Mouse (Mus musculus) limb, embryonic 13.5 days (tissue): ENCODE results near the gene Tgif1. TPM values are rescaled to one million over a fixed set of nuclear protein-coding genes. Genes with fewer than 3 reads are reported as not detected.

Experiments used
- ATAC-seq: fragments of 200-750 bp; cut with Nextera tagmentation; 2 replicates; pipeline ENCODE4 v1.8.0; 2017; ENCODE audit warnings: low read depth, moderate number of reproducible peaks, moderate TSS enrichment; ENCODE audit not compliant: low FRiP score
- H3K27ac ChIP-seq: fragments of 300-500 bp; sonication (generic); 2 replicates; pipeline ENCODE4 v1.5.1; 2015; ENCODE audit warnings: inconsistent platforms, mild to moderate bottlenecking, moderate library complexity
- H3K27me3 ChIP-seq: fragments of 300-500 bp; sonication (generic); 2 replicates; pipeline ENCODE4 v1.6.1; 2015; ENCODE audit warnings: mild to moderate bottlenecking, inconsistent platforms
- H3K36me3 ChIP-seq: fragments of 300-500 bp; sonication (generic); 2 replicates; pipeline ENCODE4 v1.6.1; 2015; ENCODE audit warnings: inconsistent platforms, mild to moderate bottlenecking, moderate library complexity
- H3K4me1 ChIP-seq: fragments of 300-500 bp; sonication (generic); 2 replicates; pipeline ENCODE4 v1.6.1; 2015; ENCODE audit warnings: inconsistent platforms
- H3K4me2 ChIP-seq: fragments of 300-500 bp; sonication (generic); replicated peaks from 2 replicates; pipeline ENCODE4 v1.6.1; 2015; ENCODE audit warnings: inconsistent platforms, mild to moderate bottlenecking, moderate library complexity
- H3K4me3 ChIP-seq: fragments of 300-500 bp; sonication (generic); 2 replicates; pipeline ENCODE4 v1.5.1; 2015; ENCODE audit warnings: moderate library complexity, mild to moderate bottlenecking, inconsistent platforms
- H3K9ac ChIP-seq: fragments of 300-500 bp; sonication (generic); 2 replicates; pipeline ENCODE4 v1.6.1; 2015; ENCODE audit warnings: mild to moderate bottlenecking, inconsistent platforms
- H3K9me3 ChIP-seq: fragments of 300-500 bp; sonication (generic); 2 replicates; pipeline ENCODE4 v1.6.1; 2016; ENCODE audit warnings: inconsistent platforms
- WGBS: fragments of 180-500 bp; shearing (Covaris S2); methylation state at CpG from one replicate; pipeline ENCODE4 v1.1.7; 2015; 5-methylcytosine and 5-hydroxymethylcytosine counted together
- polyA plus RNA-seq: library from polyadenylated mRNA; unstranded; fragments of >200 nt; fragmentation: Nextera tagmentation; extraction: Ambion mirVana; gene quantifications from 2 replicates; pipeline ENCODE4 v1.2.1, GENCODE M21; 2015

The Tgif1 gene
- polyA plus RNA-seq, 1 experiment from 2014 or later = 103 TPM

DNA sequence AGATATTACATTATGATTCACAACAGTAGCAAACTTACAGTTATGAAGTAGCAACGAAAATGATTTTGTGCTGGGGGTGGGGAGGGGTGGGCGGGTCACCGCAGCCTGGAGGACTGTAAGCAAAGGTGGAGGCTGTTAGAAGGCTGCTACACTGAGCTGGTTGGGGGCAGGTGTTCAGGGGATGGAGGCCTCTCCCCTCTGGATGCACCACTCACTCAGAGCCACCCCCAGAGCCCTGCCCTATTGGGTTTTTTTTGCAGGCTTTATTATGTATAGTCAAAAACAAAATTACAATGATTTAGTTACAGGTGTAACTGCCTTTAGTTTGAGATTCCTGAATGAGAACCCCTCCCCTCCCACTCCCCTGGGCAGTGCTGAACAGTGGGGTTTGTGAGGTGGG lies 11.3 kb upstream of the Tgif1 start:
- 81% methylated on average over 3 of the region's 3 CpGs for WGBS
- no peak for ATAC-seq
- no peak overlapping the region for H3K4me2 ChIP-seq
- H3K27ac ChIP-seq = no peak overlapping the region
- H3K4me1 ChIP-seq = no peaks in the 10 kb centered on the region
- H3K4me3 ChIP-seq = no peak overlapping the region
- H3K36me3 ChIP-seq = no peaks in the 10 kb centered on the region
- H3K9ac ChIP-seq = no peak overlapping the region
- no peaks in the 10 kb centered on the region for H3K9me3 ChIP-seq
- no peaks in the 10 kb centered on the region for H3K27me3 ChIP-seq

DNA sequence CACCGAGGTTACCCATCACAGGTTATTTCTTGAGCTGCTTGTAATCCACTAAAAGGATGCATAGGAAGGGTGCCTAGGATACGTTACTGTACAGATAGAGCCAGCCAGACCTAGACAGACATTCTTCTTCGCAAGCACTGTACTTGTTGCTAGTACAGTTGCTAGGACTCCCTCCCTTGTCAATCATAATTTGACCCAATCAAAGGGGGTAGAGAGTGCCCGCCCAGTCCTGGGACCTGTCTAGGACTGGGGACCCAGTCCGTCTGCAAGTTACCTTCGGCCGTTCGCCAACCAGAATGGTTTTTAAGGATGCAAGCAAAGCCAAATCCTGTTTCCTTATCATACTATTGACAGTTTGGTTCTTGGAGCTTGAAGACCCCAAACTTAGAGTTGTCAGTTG lies 10.8 kb upstream of the Tgif1 start:
- Histone ChIP-seq H3K36me3 (no peaks in the 10 kb centered on the region), H3K27me3 (no peaks in the 10 kb centered on the region), H3K9me3 (no peaks in the 10 kb centered on the region), H3K27ac (no peak overlapping the region), H3K4me2 (no peak overlapping the region), H3K9ac (no peak overlapping the region), H3K4me3 (no peak overlapping the region), H3K4me1 (no peaks in the 10 kb centered on the region)
- ATAC-seq = no peak
- WGBS = 94% methylated on average over 8 of the region's 8 CpGs

DNA sequence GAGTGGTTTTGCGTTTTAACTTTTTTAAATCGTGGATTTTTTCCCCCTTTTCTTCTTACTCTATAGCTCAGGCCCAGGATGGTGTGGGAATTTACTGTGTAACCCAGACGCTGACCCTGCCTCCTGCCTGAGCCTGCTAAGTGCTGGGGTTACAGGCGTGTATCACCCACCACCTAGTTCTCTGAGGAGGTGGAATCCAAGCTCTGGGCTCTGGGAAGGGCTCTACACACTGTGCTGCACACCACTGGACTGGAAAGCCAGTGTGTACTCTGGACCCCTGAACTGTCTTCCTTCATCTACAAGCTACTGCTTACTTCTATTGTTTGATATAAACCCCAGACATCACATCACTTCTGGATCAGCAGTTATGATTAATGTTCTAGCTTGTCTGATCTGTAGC lies 5.5 kb upstream of the Tgif1 start:
- Histone ChIP-seq H3K4me3 (no peak overlapping the region), H3K4me1 (peaks cover 5% of the 10 kb centered on the region), H3K27me3 (no peaks in the 10 kb centered on the region), H3K4me2 (no peak overlapping the region), H3K9ac (no peak overlapping the region), H3K9me3 (no peaks in the 10 kb centered on the region), H3K27ac (no peak overlapping the region), H3K36me3 (no peaks in the 10 kb centered on the region)
- WGBS = 75% methylated on average over 4 of the region's 4 CpGs
- ATAC-seq = no peak

DNA sequence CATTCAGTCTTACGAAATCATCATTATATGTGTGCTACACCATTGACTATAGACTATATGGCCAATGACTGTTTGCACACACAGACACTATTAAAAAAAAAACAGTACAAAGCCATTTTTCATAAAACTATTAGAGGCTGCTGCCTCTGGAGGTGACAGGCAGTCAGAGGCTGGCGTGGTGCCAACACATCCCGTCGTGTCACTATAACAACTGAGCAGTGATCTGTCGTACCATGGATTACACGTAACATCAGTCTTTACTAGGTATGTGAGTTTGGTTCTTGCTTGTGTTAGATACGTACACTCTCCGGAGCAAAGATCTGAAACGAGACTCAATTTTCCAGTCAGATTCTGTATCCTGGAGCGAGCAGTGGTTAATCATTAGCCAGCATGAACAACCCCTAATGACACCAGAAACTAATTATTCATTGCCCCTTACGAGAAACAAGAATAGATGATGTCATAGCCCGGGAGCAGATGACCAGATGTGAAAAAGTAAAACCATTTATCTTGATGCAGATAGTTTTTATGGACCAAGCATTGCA lies 3.6 kb upstream of the Tgif1 start:
- H3K4me3 ChIP-seq = no peak overlapping the region
- H3K9me3 ChIP-seq = no peaks in the 10 kb centered on the region
- H3K4me1 ChIP-seq = peaks cover 7% of the 10 kb centered on the region
- no peaks in the 10 kb centered on the region for H3K36me3 ChIP-seq
- H3K9ac ChIP-seq = no peak overlapping the region
- no peak overlapping the region for H3K27ac ChIP-seq
- no peaks in the 10 kb centered on the region for H3K27me3 ChIP-seq
- WGBS = 69% methylated on average over 12 of the region's 12 CpGs
- no peak for ATAC-seq
- H3K4me2 ChIP-seq = no peak overlapping the region

DNA sequence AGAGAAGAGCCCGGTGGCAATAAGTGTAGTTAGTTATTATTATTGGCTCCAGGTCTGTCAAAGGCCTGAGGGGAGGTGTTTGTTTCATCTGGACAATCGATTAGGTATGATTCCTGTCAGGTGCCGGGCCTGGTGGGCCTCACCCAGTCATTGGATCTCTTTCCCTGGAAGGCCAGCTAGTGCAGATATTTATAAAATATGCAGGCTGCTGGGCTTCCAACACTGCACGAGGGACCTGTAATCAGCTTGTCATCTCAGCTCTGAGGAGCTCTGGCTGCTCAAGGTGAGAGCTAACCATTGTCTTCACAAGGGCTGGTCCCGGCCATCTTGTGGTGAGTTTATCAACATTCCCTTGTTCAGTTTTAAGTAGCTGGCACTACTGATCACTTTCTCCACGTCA lies 675 bp upstream of the Tgif1 start:
- Histone ChIP-seq H3K4me1 (peaks cover 7% of the 10 kb centered on the region), H3K36me3 (no peaks in the 10 kb centered on the region), H3K4me3 (peak overlapping the region; percentile 87), H3K27ac (peak overlapping the region; percentile 98), H3K9ac (peak overlapping the region; percentile 97; the same call in 1 of the 2 replicates), H3K9me3 (no peaks in the 10 kb centered on the region), H3K4me2 (peak overlapping the region; percentile 96), H3K27me3 (no peaks in the 10 kb centered on the region)
- ATAC-seq = no peak
- WGBS = 14% methylated on average over 6 of the region's 6 CpGs

DNA sequence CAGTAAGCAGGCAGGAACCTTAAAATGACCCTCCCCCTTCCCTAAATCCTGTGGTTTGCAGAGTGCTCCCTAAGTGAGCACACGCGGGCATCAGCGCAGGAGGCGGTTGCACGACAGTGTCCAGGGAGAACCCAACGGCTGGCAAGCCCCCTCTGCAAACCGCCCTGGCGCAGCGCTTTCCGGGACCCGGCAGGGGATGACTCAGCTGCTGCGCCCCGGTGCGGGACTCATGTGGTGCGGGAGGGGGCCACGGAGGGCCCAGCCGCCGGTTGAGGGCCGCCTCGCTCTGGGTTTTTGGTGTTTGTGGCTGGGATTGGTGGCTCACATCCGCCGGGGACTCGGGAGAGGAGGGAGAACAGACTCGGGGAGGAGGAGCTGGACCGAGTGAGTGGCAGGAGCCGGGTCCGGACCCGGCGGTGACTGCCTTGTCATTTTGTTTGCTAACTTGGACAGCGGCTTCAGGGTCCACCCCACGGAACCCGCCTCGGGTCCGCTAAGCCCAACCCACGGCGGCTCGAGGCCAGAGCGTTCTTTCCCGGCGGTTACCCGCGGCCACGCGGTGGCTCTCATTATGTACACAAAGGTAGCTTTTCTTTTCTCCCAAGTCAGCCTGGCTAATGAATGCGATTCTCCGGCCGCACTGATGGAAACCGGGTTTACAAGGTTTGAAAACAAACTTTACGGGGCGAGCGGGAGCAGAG lies 510 bp downstream of the Tgif1 start:
- no peaks in the 10 kb centered on the region for H3K27me3 ChIP-seq
- under 1% methylated on average over 51 of the region's 51 CpGs for WGBS
- ATAC-seq = peak; percentile 42
- peak overlapping the region; percentile 87 for H3K4me3 ChIP-seq
- H3K9ac ChIP-seq = peak overlapping the region; percentile 97
- peak overlapping the region; percentile 96 for H3K4me2 ChIP-seq
- H3K27ac ChIP-seq = peak overlapping the region; percentile 98
- H3K9me3 ChIP-seq = no peaks in the 10 kb centered on the region
- H3K4me1 ChIP-seq = peaks cover 7% of the 10 kb centered on the region
- H3K36me3 ChIP-seq = no peaks in the 10 kb centered on the region

DNA sequence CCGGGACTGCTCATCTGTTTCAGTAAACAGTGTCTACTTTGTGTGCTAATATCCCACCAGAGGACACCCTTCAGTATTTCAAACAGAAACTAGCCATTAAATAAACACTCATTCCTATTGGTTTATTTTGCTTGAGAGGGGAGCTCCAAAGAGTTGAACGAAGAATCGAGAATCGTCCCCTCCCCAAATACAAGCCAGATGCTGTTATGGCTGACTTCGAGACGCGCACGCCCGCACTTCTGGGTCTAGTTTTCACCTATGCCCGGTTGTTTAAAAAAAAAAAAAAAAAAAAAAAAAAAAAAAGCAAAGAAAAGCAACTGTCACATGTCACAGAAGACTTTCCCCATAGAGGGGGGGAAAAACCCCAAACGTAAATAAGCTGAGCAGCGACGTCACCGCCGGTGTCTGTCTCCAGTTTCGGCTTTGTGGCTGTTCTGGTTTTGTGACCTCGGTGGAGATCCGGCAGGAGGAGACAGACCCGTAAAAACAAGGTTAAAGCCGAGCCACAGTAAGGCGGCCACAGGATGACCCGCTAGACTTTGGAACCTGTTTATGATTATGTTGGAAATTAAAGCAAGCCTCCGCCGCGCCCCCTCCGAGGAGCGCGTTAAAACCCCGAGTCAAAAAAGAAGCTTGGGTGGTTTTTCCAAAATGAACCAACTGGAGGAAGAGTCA lies 1.2 kb downstream of the Tgif1 start:
- no peaks in the 10 kb centered on the region for H3K27me3 ChIP-seq
- peak overlapping the region; percentile 96 for H3K4me2 ChIP-seq
- ATAC-seq = no peak
- H3K27ac ChIP-seq = peak overlapping the region; percentile 98
- no peaks in the 10 kb centered on the region for H3K9me3 ChIP-seq
- peaks cover 11% of the 10 kb centered on the region for H3K4me1 ChIP-seq
- H3K4me3 ChIP-seq = peak overlapping the region; percentile 87
- peak overlapping the region; percentile 97 for H3K9ac ChIP-seq
- H3K36me3 ChIP-seq = no peaks in the 10 kb centered on the region
- WGBS = under 1% methylated on average over 29 of the region's 29 CpGs

DNA sequence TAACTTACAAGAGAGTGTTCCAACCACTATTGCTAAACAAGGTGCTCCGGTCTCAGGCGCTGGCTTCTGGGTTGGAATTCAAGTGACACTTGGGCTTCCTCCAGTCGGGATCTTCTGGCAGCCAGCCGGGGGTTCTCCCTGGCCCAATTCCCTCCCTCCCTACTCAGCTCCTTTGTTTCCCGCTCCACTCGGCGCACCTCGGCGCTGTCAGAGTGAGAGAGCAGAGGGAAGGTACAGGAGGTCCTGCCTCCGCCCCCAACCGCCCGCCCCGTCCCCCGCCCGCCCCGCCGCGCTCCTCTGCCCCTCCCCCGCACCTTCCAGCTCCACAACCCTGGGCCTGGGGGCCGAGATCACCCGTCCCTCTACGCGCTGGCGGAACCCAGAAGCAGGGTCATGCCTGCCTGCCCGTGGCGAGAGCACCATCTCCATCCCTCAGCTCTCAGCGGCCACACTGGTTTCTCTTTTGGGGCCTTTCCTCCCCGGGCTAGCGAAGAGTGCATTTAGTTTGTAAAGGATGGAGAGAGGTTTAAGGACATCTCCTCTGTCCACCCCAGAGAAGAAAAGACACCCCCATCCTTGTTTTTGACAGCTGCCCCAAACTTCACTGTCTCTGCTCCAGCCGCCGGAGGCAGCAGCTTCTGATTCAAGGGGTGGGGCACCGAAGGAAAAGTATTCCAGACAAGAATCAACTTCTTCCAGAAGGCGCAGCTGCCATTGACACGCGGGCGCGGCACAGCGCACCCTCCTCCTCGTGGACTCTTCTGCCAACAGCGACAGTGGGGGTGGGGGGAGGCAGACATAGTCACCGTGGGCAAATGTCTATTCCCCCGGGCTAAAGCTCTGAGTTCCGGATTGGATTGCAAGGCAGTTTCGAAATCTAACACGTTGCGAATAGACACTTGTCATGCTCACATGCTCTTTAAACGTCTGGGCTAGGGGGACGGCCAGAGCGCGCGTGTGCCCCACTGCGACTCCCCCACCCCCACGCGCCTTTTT lies 2.1 kb downstream of the Tgif1 start:
- peak overlapping the region; percentile 96 for H3K4me2 ChIP-seq
- H3K9me3 ChIP-seq = no peaks in the 10 kb centered on the region
- H3K27me3 ChIP-seq = no peaks in the 10 kb centered on the region
- peak overlapping the region; percentile 97 for H3K9ac ChIP-seq
- peak overlapping the region; percentile 87 for H3K4me3 ChIP-seq
- ATAC-seq = peak; percentile 65
- peaks cover 17% of the 10 kb centered on the region for H3K4me1 ChIP-seq
- WGBS = 1% methylated on average over 50 of the region's 54 CpGs
- peaks cover 2% of the 10 kb centered on the region; the same call in 1 of the 2 replicates for H3K36me3 ChIP-seq
- H3K27ac ChIP-seq = peak overlapping the region; percentile 98

DNA sequence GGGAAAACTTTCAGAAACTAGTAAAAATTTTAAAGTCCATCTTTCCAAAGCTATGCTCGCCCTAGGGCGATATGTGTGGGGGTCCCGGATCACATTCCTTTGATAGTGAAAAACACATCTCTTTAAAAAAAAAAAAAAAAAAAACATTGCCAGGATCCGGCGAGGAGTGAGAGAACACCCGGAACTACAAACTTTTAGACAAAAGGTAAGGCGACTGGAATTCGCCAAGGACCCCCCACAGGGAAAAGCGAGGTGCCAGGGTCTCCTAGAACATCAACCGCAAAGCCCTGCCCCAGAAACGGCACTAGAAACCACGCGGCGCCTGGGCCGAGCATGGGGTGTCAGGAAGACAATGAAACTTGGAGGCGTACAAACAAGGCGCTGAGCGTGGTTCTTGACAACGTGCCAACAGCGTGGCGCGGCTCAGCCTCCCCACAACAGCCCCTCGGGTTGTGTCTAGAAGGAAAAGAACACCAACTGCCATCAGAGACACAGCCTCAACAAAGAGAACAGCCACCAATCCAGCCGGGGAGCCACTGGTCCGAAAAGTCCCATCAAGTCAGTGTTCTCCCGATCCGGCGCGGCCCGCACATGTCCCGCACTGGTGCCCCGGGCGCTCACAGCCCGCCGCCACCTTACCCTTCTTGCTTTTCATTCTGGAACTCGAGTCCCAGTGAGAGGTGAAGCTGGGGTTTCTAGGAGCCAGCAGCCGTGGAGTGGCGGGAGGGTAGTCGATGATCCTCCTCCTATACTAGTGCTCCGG lies 2.9 kb downstream of the Tgif1 start:
- peaks cover 26% of the 10 kb centered on the region for H3K4me1 ChIP-seq
- H3K4me3 ChIP-seq = peak overlapping the region; percentile 87
- peak overlapping the region; percentile 96 for H3K4me2 ChIP-seq
- peak overlapping the region; percentile 98 for H3K27ac ChIP-seq
- H3K27me3 ChIP-seq = no peaks in the 10 kb centered on the region
- H3K36me3 ChIP-seq = peaks cover 11% of the 10 kb centered on the region
- no peaks in the 10 kb centered on the region for H3K9me3 ChIP-seq
- ATAC-seq = peak; percentile 6; the same call in 1 of the 2 replicates
- peak overlapping the region; percentile 97 for H3K9ac ChIP-seq
- WGBS = under 1% methylated on average over 40 of the region's 40 CpGs

DNA sequence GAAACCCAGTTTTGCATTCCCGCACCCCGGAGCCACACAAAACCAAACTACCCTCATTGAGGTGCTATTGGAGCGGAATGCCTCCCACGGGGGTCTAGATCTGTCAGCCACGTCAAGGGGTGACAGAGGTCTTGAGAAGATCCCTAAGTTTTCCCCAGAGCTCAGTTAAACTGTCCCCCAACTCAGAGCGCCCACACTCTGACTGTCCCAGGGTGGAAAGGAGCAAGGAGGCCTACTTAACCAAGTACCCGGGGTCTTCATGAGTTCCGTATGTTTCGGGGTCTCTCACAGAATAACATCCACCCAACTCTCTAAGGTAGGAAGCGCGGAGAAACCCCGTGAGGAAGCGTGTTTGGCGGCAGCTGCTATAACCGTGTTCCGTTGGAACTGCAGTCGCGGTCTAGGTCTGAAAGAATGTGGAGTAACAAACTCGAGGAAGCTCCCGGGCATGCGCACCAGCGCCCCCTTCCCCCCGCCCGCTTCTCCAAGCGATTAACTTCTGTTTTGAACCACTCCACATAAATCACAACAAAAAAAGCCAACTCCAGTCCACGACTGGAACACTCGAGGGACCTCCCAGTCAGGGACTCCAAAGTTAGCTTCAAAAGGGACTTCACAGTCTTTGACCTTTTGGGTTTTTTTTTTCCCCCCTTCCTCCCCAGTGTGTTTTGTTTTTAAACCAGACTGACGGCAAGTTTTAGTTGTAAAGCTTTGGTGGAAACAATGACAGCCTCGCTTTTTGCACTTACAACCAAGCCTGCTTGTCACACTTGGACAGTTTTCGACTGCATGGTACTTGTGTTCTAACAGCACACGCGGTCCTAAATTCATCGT lies 3.7 kb downstream of the Tgif1 start:
- H3K36me3 ChIP-seq = peaks cover 19% of the 10 kb centered on the region
- no peaks in the 10 kb centered on the region for H3K27me3 ChIP-seq
- peak; percentile 16; the same call in 1 of the 2 replicates for ATAC-seq
- H3K9me3 ChIP-seq = no peaks in the 10 kb centered on the region
- H3K27ac ChIP-seq = peak overlapping the region; percentile 98
- peaks cover 34% of the 10 kb centered on the region for H3K4me1 ChIP-seq
- peak overlapping the region; percentile 97 for H3K9ac ChIP-seq
- peak overlapping the region; percentile 87 for H3K4me3 ChIP-seq
- H3K4me2 ChIP-seq = peak overlapping the region; percentile 96
- under 1% methylated on average over 33 of the region's 33 CpGs for WGBS
